Mouse (Mus musculus): Measurements from ENCODE around the gene Marc1.

Marc1 gene

DNA sequence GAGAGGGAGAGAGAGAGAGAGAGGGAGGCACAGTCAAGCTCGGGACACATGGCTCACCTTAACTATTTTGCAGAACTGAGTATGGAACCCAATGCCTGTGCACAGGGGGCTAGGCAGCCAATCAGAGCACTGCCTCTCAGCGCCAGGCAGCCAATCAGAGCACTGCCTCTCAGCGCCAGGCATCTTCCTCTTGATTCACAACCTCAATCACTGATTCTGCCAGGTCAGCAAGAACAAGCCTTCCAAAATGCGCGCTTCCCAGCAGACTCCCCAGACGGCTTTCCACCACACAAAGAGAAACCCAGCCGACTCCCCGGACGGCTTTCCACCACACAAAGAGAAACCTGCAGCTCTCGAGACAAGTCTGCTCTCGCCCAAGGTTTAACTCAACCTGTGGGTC is 11.6 kb upstream of the Marc1 start:
- DNase-seq (ENCODE audit: low spot score) = no peak

DNA sequence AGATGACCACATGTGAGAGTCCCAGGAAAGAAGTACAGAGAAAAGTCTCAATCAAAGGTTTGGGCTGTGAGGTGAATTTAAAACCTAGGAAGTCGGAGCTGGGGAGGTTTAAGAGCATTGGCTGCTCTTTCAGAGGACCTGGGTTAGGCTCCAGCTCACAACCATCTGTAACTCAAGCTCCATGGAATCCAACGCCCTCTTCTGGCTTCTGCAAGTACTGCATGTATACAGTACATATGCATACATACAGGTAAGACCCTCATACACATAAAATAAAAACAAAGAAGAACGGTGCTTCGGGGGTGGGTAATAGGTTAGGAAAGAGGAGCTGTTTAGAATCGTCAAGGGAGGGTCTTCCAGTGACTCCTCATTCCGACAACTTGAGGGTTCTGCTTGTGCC is 6.7 kb upstream of the Marc1 start:
- DNase-seq (ENCODE audit: low spot score) = no peak

DNA sequence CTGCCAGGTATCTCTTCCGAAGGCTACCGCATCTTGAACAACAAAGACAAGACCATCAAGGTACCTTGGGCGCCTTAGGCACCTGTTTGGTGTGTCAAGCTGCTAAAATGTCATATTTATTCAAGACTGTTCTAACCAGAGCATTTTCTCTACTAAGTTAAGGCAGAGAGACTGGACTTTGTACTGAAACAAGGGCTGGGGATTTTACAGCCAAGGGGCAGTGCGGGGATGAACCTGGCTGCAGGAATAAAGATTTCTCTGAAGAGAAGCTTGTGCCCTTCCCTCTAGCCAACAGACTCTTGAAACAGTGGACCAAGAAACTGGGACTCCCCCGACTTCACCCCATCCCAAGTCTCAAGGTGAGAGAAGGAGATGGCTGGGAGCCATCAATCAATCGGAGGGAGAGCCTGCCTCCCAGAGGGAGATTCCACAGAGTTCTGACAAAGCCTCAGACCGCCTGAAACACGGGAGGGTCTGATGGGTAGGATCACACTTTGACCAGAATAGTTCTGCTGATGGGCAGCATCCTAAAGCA is 670 bp upstream of the Marc1 start:
- DNase-seq (ENCODE audit: low spot score) = no peak

DNA sequence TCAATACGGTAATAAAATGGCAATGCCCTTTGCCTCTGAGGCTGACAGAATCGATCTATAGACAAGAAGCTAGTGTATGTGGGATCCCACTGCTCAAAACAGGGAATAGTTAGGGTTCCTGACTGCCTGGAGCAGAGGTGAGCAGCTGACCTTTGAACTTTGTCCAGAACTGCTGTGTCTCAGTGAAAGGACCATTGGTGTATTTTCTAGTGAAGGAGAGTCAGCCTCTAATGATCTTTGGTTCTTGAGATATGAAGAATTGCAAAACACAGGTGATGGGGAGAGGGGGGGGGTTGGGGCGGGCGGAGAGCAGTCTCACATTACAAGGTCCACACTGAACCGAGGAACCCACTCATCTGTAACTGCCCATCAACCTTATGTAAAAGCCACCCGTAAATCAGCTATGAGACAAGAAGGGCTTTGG is 1.5 kb downstream of the Marc1 start:
- DNase-seq (ENCODE audit: low spot score) = no peak

DNA sequence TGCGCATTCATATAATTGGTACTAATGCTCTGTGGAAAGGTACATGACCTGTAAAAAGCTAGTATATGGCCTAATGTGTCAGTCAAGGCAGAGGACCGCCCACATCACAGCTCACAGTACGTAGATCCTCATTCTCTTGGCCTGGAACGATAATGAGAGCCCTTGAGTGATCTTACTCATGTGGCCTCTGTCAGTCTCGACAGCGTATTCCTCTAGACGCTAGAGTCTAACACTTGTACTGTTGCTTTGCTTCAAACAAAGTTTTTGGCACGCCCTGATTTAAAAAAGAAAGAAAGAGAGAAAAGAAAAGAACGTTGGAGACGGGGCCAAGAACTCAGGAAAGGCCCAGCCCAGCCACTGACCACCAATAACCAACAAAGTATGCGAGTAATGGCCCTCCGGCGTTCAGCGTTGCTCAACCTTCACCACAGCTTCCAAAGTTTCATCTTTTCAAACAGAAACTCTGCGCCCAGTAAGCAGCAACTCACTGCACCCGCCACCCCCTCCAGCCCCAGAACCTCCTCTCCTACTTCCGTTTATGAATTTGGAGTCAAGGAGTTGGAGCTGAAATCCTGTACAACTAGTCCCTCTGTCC is 2.6 kb downstream of the Marc1 start:
- DNase-seq (ENCODE audit: low spot score) = no peak

DNA sequence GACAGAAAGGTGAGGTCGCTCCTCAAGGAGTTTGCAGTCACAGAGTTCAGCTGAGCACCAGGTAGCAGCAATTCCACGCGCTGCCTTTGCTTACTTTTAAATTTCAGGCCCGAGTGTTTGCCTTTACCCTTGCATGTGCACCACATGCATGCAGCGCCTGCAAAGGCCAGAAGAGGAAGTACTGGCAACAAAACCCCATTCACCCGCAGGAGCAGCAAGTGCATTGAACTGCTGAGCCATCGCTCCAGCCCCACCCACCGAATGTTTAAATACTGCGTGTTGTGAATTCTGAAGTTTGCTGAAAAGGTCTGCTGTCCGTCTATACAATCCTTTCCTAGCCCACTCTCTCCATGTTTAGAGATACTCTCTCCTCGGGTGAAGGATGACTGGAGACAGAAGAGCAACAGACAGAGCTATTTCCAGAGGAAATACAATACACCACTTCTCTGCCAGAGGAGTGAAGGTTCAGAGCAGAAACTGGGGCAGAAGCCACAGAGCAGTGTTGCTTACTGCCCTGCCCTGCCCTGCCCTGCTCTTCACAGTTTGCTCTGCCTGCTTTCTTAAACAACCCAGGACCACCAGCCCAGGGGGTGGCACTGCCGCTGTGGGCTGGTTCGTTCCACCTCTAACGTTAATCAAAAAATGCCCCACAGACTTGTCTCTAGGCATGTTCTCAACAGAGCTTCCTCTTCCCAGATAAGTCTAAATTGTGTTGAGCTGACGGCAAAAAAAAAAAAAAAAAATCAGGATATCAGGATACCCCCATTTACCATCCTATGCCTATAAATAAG is 3.3 kb downstream of the Marc1 start:
- no peak for DNase-seq (ENCODE audit: low spot score)

DNA sequence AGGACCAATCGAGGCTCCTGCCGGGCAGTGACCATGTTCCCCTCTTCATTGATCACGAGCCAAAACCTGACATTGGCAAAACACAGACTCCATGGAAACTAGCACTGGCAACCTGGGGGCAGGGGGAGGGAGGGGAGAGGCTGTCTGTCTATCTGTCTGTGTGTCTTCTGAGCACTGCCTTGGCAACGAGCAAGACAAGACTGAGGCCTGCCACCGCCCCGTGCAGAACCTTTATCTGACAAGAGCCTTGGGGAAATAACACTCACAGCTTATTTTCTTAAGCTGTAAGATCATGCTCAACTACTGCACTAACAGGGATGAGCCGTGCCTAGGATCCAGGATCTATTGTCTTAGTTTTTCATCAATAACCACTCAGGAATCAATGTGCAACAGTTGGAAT is 4.0 kb downstream of the Marc1 start:
- no peak for DNase-seq (ENCODE audit: low spot score)

DNA sequence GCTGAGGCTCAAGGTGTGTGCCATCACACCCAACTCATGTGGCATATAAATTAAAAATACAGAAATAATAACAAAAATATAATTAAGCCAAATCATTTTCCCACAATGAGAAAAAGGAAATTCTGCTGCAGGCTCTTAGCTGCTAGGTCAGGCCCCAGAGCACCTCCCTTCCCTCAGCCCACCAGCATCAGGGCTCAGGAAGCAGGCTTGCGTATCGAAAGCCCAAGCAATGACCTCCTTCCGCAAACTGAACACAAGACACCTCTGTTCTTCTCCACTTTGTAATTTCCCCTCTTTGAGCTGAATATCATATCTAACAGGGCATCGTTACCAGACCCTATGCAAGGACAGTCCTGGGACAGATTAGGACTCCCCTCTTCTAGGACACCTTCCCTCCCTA is 5.4 kb downstream of the Marc1 start:
- DNase-seq (ENCODE audit: low spot score) = no peak

DNA sequence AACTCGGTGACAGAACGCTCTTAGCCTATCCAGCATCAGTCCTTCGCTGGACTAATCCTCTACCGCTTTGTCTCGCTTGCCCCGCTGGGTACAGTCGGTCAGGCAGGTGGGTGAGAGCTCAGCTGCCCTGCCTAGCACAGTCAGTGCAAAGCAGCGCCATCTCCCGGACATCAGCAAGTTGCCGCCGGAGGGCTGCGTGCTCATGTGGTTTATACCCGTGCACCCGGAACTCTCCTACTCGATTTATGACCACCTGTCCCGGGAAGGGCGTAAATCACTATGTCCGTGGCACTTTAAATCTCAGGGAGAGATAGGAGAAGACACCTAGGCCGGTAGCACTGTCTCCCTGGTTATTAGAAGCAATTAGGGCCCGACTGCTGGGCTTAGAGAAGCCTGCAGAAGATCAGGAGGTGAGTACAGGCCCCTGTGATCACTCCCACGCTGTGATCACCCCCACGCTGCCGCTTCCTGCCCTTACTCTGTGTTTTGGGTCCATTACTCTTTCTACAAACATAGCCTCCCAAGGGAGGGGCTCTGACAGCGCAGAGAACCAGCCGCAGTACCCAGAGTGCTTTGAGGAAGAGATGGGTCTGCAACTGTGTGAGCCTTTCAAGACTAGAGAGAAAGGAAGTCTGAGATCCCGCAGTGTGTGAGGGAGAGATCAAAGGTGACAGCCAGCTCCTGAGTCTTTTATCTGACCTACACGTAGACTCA is 17.8 kb downstream of the Marc1 start:
- DNase-seq (ENCODE audit: low spot score) = peak; percentile 75

DNA sequence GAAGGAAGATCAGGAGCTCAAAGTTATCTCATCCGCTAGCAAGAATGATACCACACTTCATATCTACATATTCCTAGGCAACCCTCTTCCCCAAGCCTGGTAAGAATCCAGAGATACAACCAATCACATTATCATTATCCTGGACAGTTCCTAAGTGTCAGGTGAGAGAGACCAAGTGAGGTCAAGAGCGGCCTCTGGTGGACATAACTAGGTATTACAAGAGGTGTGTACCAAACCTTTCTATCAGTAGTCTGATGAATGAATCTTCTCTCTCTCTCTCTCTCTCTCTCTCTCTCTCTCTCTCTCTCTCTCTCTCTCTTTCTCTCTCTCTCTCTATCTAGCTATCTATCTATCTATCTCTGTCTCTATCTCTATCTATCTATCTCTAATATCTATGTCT is 20.0 kb downstream of the Marc1 start:
- no peak for DNase-seq (ENCODE audit: low spot score)

DNA sequence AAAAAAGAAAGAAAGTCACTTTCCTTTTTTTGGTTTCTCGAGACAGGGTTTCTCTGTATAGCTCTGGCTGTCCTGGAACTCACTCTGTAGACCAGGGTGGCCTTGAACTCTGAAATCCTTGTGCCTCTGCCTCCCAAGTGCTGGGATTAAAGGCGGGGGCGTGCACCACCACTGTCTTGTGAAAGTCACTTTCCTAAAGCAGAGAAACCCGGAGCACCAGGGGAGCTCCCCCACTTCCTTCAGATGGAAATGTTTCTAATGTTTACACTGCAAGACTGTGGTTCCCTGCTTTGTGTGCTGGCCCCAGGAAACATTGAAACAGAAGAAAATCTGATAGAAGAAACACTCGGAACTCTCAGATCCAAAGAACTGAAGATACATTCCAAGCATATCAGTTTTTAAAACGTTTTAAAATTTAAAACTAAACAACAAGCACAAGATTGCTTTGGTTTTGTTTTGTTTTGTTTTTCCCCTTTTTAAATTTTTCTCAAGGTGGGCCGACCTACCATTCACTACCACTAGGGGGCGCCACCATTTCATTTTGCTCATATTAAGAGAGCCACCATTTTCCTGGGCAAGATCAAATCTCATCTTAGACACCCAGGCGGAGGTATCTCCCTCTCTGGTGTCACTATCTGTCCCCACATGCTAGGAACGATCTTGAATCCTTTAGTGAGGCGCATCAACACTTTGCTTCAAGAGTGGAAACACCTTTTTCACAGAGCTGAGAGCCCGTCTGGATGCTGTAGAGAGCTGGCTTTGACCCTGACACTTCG is 24.5 kb downstream of the Marc1 start:
- no peak for DNase-seq (ENCODE audit: low spot score)

DNA sequence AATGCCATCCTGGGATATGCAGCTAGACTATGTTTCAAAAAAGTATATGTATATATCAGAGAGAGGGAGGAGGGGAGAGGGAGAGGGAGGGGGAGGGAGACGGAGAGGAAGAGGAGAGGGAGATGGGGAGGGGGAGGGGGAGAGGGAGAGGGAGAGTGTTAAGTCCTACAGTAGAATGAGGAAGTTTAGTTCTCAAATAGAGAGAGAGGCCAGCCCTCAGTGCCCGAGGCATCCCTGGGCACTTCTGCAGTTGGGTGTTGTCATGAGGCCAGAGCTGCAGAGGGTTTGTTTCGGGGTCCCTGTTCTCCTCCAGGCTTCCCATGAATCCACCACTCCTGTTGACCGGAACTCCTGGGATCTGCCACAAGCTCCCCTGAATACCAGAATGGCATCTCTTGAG is 27.5 kb downstream of the Marc1 start:
- DNase-seq (ENCODE audit: low spot score) = no peak

DNA sequence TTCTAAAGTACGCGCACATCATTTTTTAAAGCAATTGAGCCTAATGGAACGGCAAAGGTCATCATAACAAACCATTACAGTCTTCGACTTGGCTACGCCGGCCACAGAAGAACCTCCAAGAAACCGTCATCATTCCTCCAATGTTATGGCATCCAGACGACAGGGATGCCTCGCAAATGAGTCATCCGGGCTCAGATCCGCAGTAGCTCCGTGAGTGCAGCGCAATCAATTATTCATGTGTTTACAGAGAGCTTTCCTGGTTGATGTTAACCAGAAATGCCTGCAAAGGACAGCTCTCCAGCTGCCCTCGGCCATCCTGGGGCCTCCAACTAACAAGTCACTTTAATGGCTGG is 29.0 kb downstream of the Marc1 start:
- DNase-seq (ENCODE audit: low spot score) = no peak

DNA sequence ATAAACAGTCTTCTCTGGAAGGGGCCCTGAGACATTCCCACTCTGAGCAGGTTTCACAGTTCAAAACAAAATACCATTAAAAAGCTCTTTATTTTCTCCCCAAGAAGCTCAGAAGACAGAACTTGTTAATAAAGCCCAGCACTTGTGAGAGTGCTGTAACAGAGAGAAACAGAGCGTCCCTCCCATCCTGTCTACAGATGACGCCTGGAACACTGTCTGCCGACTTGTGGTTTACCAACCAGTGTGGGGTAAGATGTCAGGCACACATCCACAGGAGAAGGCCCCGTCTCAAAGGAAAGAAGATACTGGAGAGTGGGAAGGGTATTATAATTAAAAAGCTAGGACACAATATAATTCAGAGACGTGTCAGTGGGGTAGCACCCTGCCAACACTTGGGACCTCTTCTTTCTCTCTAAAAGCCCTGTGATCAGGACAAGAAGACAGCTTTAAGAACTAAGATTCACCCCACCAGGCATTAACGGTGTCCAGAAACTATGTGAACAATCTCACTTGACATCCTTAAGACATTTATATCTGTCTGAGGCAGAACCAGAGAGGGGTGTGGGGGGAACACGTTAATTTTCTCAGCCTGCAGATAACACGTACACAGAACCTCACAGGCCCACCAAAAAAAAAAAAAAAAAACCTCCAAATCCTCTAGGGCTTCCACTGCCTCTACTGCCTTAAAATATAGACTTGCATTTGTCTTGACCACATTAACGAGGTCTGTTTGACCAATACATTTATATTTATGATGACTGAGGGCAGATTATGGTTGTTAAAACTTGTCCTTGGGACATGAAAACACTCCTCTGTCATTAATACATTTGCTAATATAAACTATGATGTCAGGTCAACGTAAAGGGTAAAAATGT is 29.6 kb downstream of the Marc1 start:
- DNase-seq (ENCODE audit: low spot score) = no peak

DNA sequence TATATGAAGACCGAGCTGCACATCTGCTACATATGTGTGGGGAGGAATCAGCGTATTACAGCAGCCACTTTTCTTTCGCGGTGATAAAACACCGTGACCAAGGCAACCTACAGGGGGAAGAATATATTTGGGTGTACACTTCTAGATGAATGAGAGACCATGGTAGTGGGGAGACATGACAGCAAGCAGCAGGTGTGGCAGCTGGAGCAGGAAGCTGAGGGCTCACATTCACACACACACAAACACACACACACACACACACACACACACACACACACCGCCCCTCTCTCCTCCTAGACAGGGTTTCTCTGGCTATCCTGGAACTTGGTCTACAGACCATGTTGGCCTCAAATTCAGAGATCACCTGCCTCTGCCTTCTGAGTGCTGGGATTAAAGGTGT is 33.0 kb downstream of the Marc1 start:
- DNase-seq (ENCODE audit: low spot score) = no peak

DNA sequence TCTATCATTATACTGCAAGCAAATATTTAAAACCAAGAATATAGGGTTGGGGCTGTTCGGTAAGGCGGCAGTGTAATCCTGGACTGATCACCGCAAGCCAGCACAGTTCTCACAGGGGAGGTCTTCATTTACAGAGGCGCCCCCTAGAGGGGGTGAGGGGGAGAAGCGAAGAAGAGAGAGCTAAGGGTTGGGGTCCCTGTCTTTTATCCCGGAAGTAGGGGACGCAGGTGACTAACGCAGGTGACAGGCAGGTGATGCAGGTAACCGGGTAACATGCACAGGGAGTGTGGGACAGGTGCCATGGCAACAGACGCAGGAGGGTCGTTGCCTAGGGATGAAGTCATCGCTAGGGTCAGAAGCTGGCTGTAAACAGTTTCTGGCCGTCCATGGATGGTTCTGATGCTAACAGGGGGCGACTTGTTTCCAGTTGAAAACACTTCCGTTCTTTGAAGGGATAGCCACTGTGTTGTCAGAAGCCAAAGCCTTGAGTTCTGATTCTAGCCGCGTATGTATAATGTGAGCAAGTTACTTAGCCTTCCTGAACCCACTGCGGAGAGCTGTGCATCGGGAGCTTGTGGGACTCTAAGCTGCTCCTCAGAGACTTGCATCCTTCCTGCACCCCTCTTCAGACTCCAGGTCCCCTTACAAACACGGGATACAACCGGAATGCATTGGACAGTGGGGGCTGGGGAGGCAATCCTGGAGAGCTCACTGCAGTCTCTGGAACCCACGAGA is 33.9 kb downstream of the Marc1 start:
- DNase-seq (ENCODE audit: low spot score) = no peak

DNA sequence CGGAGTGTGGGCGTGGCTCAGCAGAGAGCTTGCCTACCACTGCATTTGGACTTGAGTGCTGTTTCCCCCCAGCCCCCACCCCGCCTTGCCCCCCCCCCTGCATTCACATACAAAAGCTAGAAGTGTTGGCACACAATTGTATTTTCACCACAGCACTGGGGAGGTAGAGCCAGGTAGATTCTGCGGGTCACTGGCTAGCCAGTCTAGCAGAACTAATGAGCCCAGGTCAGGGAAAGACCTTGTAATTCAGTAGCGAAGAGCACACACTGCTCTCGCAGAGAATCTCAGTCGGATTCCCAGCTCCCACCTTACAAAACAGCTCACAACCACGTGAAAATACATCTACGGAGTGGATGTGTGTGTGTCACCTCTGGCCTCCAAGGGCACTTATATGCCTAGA is 35.8 kb downstream of the Marc1 start:
- DNase-seq (ENCODE audit: low spot score) = no peak

DNA sequence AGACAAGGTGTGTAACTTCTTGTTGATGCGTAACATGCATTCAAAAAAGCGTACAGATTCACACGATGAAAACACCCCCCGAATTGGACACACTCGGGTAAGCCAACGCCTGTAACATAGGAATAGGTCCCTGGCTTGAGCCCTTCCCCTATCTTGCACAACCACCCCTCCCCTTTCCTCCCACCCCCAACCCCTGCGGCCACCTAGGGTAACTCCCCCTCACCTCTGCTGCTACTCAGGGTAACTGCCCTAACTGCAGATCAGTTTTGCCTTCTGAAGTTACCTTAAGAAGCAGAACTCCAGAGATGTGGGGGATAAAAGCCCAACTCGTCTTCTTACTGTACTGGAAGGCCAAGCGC is 39.2 kb downstream of the Marc1 start:
- DNase-seq (ENCODE audit: low spot score) = no peak

DNA sequence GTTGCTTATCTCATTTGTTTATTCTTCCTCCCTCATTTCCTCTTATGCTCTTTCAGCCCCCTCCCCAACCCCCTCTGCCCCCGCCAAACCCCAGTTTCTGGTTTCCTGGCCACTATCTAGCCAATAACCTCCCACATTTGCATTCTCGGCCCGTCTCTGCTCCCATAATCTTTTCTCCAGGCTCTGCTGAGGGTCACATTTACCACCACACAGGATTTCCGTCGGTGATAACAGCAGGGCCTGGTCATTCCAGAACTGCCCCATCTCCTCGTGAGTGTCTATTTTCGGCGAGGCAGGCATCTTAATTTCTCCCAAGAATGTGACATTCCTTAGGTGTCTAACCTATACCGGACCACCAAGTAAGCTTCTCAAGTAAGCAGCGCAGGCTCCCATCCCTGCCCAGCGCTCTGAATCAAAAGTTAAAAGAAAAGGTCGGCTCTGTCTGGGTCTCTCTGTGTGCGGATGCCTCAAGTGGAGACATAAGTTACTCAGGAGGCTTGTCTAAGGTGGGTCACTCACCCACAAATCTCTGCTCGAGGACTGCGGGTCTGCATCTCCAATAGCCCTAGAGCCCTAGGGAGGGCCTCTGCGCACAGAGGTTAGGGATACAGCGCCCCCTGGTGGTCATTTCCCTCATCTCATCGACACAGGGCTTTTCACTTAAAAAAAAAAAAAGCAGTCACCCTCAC is 39.8 kb downstream of the Marc1 start:
- DNase-seq (ENCODE audit: low spot score) = peak; percentile 91

DNA sequence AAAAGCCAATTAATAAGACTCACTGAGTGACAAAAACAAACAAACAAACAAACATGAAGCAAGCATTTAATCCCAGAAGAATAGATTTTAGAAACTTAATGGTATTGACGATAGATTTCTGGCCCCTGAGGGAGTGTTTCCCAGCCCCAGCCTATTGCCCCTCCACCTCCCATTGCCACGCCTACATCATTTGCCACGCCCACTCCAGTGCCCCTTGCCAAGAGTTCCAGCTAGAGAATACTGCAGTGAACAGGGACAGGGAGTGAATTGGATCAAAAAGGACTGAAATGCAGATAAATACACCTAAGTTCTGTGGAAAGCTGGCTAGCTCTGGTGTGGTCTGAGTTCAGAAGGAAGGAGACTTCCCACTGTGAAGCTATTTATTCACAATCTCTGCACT is 47.2 kb downstream of the Marc1 start:
- DNase-seq (ENCODE audit: low spot score) = no peak
